Mouse (Mus musculus) T-helper 17 cell (primary cell): Measurements from ENCODE around the gene Pde4c.

Source experiments
- in situ Hi-C, 2 experiments: fragments of 300-600 bp; cut with MboI, MseI; formaldehyde crosslinking; loops; 1 replicate in 1 of 2; 2 replicates in 1 of 2; pipeline ENCODE4 v1.15.1; 2025; ENCODE audit warnings: high pct_unique_total_duplicates in 2 of 2

Pde4c gene

DNA sequence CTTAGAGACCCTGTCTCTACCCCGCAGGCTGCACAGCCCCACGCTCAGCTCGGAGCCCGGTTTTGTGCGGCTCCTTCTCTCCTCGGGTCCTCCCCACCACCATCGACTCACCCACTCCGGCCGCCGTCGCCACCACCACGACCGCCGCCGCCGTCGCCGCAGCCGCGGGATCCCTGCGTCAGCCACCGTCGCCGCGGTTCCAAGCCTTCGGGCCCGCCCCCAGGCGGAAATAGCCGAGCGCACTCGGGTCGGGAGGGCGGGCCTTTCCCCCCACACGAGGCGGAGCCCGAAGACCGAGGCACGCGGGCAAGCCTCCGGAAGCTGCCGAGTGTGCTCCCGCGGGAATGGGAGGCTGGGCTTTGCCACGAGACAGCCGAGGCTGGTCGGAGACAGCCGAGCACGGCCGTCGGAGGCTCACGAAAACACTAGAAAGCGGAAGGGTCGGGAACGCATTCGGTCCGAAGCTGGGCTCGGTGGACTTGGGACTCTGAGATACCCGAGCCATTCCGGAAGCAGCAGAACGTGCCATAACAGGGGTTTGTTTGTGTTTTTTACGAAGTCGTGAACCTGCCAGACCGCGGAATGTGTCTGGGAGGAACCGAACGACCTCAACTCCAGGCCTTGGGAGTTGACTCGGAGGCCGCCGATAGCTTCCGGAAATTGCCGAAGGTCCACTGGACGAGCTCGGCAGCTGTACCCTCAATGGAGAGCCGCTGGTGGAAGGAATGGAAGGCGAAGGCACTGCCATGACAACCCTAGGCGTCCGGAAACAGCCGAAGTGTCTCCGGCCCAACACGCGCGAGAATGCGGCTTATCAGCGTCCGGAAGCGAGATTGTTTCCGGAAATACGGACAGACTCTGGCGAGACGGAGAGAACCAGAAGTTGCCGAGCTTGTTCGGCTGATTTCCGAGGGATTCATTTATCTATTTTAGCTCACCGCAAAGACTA, 53.2 kb downstream of the Pde4c start, which contains the start of gene Pik3r2:
Gene Pik3r2 (minus strand): TSS at position 218 of the 949 bp plus-strand sequence.
- in situ Hi-C loops, result no loop called here

DNA sequence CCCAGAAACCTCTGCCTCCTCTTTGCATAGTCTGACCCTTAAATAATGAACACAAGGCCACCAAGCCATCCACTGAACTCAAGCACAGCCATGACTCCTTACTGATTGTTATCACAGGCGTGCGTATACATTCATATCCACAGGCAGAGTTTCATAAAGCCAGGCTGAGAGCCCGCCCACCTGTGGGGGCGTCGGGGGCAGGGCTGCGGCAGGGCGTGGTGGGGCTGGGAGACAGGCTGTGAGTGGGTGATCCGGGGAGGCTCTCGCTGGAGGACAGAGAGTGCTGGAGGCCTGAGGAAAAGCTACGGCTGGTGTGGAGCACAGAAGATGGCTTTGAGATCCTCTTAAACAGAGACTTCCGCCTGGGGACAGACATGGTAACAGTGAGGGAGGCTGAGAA, 56.6 kb downstream of the Pde4c start:
- in situ Hi-C loops, result no loop called here

DNA sequence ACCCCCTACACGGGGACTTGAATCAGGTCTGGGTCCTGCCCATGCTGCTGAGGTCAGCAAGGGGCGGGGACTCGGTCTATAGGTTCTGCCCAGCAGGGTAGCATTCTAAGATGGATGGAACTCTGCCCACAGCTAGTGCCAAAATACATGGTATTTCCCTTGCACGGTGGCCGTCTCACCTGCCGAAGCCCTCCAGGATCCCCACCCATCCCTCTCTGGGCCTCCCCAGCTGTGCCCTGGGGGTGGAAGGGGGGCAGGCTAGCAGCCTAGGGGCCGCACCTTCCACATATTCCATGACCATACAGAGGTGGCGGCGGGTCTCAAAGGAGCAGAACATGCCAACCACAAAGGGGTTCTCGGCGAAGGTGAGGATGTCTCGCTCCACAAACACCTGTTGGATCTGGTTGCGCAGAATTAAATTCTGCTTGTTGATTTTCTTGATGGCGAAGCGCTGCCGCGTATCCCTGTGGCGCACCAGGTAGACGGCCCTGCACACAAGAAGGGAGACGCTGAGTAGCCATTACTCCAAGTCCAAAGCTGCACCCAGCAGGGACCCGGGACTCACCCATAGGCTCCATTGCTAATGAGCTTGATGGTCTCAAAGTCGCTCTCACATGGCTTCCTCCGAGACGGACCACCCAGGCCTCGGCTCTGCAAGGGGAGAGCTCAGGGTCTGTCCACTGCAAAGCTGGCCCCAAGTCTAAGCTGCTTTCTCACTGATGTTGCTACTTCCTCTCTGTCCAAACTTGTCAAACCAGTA, 63.0 kb downstream of the Pde4c start:
- in situ Hi-C loops, result no loop called here

DNA sequence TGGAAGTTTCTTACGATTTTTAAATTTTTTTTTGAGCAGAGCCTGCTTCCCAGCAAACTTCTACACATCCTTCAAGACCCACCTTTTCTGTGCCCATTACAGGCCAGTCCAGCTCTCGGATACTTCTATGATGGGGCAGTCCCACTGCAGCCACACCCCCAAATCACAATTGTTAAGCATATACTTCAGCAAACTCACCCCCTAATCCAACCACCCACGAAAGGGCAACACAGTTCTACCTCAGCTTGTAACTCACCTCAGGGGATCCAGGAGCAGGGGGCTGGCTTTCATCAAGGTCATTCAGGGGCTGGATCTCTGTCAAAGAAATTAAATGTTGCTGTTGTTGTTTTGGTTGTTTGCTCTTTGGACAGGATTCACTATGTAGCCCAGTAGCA, 63.5 kb downstream of the Pde4c start:
- in situ Hi-C loops, result no loop called here

DNA sequence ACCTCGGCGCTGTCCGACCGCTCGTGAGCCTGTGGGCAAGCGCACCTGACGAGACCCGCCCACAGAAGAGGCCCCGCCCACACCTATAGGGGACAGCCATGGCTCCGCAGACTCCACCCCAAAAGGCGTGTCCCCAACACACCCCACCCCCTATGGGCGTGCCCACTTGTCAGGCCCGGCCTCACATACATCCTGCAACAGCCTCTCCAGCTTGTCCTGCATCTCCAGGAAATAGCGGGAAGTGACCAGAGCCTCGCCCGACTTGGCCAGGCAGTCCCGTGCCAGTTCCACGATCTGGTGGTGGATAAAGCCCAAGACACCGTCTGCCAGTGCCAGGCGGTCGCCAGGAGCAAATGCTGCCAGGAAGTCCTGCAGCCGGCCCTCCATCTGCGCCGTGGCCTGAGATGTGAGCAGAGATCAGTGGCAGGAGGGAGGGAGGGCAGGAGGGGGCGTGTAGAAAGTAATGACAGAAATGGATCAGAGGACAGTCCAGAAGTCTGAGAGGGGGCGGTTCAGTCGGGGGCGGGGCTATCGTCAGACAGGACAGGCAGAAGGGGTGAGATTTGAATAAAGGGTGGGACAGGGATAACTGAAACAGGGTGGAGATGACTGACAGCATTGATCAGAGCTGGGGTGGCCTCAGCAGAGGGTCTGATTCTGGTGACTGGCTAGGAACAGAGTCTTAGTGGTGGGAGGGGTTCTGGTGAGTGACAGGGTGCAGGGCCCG, 64.6 kb downstream of the Pde4c start:
- in situ Hi-C loops, result no loop called here

DNA sequence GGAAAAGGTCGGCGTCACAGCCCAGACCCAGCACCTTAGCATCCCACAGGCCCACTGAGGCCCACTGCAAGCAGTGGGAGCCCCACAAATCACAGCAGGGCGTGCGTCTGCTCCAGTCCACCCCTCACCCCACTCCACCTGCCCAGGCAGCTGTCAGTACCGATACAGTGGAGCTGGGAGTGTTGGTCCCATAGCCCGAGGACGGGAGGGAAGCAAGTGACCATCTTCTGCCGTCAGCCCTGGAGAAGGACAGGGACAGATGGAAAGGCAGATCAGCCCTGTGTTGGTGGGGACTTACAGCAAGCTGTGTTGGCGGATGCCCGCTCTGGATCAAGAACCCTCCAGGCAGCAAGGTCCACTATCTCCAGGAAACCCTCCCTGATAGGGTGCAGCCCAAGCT, 65.5 kb downstream of the Pde4c start:
- in situ Hi-C loops, result no loop called here

DNA sequence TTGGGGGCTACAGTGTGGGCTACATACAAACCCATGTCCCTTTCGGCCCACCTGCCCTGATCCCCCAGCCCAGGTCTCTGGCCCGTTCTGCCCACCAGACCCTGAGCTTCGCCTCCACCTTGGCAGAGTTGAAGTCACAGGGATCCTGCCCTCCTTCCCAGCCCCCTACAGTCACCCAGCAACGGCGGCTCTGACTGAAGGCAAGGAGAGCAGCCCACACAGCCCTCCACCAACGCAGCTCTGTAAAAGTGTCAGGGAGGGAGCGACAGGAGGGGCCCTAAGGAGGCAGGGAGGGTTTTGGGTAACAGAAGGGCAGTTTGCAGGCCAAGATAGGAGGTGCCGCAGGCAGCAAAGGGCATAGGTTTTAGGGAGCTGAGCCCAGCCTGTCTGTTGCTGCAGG, 67.3 kb downstream of the Pde4c start:
- in situ Hi-C loops, result loop anchor here (10.0 kb wide), 2 partner anchors 674 to 1544 kb away; partner anchors contain the start of genes Abhd8 (in 1 of the 2), Dda1 (in 1 of the 2) and Mrpl34 (in 1 of the 2)

DNA sequence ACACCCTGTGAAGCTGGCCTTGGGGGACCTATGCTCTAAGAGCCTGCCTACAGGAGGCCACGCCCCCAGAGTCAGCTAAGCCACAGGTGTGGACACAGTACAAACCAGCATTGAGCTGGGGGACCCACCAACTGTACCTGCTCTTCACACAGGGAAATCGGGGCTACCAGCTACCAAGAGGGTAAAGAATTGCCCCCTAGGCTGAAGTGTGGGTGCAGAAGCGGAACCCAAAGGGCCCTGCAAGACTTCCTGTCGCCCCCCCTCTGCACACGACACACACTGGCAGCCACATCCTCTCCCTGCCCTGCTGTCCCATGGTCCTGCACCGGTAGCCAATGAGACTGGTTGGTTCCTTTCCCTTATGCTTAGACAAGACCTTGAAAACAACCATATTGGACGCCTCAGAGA, 67.8 kb downstream of the Pde4c start:
- in situ Hi-C loops, result loop anchor here (10.0 kb wide), 2 partner anchors 674 to 1544 kb away; partner anchors contain the start of genes Abhd8 (in 1 of the 2), Dda1 (in 1 of the 2) and Mrpl34 (in 1 of the 2)

DNA sequence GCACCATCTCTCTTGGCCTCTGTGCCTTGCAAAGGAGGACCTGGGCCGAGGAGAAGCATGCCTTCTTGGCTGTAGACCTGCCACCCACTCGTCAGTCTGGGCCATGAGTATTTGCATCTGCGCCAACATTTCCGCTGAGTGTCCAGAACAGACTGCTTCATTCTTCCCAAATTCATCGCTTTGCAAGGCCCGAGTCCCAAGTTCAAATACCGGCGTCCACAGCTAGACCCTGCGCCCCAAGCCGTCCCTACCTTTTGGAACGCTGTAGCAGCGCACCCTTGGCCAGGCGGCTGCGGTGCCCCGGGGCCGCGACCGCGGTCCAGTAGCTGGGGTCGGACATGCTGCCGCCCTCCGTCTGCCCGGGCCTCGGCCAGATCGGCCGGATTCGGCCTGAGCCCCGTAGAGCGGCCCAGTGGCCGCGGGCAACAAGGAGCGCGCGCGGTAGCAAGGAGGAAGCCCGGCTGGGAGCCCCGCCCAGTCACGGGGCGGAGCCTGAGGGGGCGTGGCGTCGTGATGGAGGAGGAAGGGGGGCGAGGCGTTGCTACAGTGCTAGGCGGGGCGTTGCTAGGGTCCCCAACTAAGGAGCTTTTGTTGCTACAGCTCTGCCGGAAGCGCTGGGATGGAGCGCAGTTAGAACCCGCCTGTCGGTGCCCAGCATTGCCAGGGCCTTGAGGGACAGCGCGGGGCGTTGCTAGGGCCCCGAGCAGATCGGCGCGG, 68.6 kb downstream of the Pde4c start:
- in situ Hi-C loops, result loop anchor here (10.0 kb wide), 2 partner anchors 673 to 1543 kb away; partner anchors contain the start of genes Abhd8 (in 1 of the 2), Dda1 (in 1 of the 2) and Mrpl34 (in 1 of the 2)

DNA sequence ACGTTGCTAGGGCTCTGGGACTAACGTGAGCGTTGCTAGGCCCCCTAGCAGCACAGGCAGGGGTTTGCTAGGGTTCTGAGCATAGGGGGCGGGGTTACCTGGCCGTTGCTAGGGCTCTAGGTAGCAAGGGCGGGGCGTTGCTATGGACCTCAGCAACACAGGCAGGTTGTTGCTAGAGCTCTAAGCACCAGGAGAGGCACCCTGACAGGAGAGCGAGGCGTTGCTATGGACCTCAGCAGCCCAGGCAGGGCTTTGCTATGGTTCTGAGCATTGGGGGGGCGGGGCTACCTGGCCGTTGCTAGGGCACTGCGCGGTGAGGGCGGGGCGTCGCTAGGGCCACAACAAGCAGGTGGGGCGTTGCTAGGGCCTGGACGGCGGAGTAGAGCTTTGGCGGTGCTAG, 69.2 kb downstream of the Pde4c start:
- in situ Hi-C loops, result loop anchor here (10.0 kb wide), 2 partner anchors 672 to 1542 kb away; partner anchors contain the start of genes Abhd8 (in 1 of the 2), Dda1 (in 1 of the 2) and Mrpl34 (in 1 of the 2)

DNA sequence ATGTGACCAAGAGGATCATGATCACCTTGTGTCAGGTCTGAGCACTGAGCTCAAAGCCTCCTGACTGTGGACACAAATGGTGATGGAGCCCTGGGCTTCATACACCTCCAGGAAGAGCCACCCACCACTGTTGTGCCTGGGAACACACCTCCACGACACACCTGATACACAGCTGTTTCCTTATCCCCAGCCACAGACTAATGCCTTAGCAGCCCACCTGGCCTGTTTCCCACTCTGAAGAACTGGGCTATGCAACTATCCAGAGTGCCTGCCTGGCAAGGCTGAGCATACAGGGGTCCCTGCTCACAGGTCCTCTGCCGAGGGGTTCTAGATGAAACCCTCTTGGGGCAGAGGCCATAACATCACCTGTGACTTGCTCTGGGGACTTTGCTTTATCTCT, 70.7 kb downstream of the Pde4c start:
- in situ Hi-C loops, result loop anchor here (10.0 kb wide), 2 partner anchors 671 to 1541 kb away; partner anchors contain the start of genes Abhd8 (in 1 of the 2), Dda1 (in 1 of the 2) and Mrpl34 (in 1 of the 2)

DNA sequence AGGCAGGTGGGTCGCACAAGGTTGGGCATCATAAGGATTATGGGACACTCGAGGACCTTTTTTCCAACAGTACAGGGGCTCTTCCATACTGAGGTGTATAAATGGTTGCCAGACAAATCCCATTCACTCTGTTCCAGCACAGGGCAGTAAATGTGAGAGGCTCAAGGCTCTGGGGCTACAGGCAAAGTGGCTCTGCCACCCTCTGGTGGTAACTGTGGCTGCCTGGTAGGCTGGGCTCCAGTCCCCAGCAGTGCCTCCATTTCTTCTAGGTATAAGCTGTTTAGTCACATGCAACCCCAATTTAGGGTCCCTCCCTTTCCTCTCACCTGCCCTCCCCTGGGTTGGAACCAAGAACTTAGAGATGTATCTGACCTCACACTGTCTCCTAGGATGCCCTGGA, 71.8 kb downstream of the Pde4c start:
- in situ Hi-C loops, result loop anchor here (10.0 kb wide), 2 partner anchors 669 to 1539 kb away; partner anchors contain the start of genes Abhd8 (in 1 of the 2), Dda1 (in 1 of the 2) and Mrpl34 (in 1 of the 2)

DNA sequence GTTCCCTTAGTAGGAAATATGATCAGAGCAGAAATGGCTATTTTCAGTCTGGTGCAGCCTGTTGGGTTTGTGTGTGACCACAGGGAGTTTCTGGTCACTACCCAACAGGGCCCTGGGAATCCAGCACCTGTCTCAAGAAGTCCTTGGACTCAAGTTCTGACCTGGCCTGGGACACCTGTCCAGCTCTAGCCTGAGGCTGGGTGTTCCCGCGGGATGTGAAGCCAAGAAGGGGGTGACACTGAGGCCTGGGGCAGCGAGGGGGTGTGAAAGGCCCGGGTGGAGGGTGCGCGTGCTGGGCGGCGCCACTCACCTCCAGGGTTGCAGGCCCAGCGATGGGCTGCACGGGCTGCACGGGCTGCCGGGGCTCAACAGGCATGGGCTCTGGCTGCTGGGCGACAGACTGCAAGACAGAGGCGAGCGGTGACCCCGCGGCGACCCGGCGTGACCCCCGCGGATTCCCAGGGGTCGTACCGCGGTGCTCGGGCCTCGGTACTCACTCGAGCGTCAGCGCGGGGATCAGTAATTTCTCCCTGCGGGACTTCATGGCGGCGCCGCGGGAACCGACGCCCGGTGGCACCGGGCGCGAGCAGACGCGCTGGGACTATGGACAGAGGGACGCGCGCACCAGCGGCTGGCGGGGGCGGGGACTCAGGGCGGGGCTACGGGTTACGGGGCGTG, 73.0 kb downstream of the Pde4c start:
- in situ Hi-C loops, result loop anchor here (10.0 kb wide), 2 partner anchors 668 to 1538 kb away; partner anchors contain the start of genes Abhd8 (in 1 of the 2), Dda1 (in 1 of the 2) and Mrpl34 (in 1 of the 2)

DNA sequence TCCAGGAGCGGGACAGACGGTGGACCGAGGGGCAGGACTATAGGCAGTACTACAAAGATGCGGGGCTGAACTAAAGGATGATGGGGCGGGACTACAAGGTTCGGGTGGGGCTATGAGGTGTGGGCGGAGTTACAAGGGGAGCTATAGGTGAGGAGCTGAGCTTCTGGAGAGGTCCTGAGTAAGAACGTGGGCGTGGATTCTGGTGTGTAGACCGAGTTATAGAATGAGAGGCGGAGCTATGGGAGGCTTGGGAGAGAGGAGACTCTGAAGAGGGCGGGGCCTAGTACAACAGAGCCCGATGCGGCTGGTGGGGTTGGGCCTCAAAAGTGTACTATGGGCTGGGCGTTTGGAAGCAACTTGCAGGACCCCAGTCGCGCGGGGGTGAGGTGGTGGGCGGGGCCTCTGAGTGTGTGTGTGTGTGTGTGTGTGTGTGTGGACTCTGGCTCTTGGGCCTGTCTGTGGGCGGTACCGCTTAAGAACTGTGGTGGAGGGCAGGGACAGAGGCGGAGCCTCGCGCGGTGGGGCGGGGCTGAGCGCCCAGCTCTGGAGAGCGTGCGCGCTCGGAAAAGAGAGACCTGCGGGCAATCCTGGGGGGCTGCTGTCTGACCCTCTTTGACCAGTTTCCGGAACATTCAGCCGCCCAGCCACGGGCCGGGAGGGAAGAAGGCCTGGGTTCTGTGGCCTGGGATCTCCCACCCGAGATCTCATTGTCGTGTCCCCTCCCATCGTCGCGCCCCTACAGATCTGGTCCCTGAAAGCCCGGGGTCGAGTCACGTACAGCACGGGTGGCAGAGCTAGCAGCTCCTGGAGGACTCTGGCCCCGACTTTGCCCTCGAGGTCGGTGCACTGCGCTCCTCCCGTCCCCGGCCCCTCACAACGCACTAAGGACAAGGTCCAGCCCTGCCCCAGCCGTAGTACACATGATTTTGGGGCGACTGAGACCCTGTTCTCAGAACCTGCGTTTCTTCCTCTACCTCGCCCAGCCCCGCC, 73.9 kb downstream of the Pde4c start:
- in situ Hi-C loops, result loop anchor here (10.0 kb wide), 2 partner anchors 667 to 1537 kb away; partner anchors contain the start of genes Abhd8 (in 1 of the 2), Dda1 (in 1 of the 2) and Mrpl34 (in 1 of the 2)

DNA sequence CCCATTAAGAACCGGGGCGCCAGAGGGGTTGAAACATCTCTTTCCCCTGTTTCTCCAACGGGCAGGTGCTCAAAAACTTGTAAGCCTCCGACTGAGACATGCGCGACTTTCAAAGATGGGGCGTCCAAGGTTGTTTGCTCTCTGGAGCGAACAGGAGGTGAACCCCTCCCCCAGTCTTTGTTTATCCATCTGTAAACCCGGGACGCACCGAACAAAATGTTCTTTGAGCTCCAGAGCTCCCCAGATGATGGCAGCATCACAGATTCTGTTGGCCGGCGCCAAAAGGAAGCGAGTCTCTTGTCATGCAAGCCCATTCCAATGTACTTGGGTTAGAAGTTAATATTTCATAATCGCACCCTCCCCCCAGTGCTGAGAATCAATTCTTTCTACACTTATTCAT, 74.8 kb downstream of the Pde4c start:
- in situ Hi-C loops, result loop anchor here (10.0 kb wide), 2 partner anchors 667 to 1537 kb away; partner anchors contain the start of genes Abhd8 (in 1 of the 2), Dda1 (in 1 of the 2) and Mrpl34 (in 1 of the 2)

DNA sequence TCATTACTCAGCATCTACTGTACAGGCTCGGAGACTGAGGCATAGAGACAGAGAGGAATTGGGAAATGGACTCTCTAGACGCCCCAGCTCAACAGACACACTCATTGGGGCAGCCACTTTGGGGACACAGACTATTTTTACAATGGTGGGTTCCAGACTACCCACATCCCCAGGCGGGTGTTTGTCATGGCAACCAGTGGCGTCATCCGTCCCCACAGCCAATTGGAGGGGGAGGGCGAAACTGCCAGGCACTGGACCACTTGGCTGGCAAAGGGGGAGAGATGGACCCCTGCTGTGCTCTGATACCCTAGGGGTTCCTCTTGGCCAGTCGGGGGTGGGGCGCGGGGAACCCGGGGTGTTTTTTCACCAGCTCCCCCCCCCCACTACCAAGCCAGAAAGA, 77.1 kb downstream of the Pde4c start:
- in situ Hi-C loops, result no loop called here
